Mouse (Mus musculus): ENCODE data around the gene Gm15023.
"Not testable (repeated sequence)": the region's sequence is repeated elsewhere in the genome, so short reads cannot be mapped to it uniquely, and the experiment has no call there.

The Gm15023 gene

GRCm38 (mm10) chrX:135177532-135177931, at the start of gene Gm15023:
Gene Gm15023, minus strand, starts transcription at chrX:135177632.
- DNase-seq (ENCODE audit: low spot score in 2 of 2): not testable (repeated sequence)

GRCm38 (mm10) chrX:135210436-135211221, 33.2 kb upstream of the Gm15023 start, which contains the start of gene Tceal6:
Gene Tceal6, minus strand, starts transcription at chrX:135210687.
- DNase-seq (ENCODE audit: low spot score in 2 of 2): no peak

- DNase-seq (ENCODE audit: low spot score in 2 of 2): not testable (repeated sequence)
Observed at GRCm38 (mm10) chrX:135209773-135210435, 32.5 kb upstream of the Gm15023 start.

GRCm38 (mm10) chrX:135189924-135190323, 12.5 kb upstream of the Gm15023 start:
- not testable (repeated sequence) for DNase-seq (ENCODE audit: low spot score in 2 of 2)

GRCm38 (mm10) chrX:135188661-135189060, 11.2 kb upstream of the Gm15023 start:
- DNase-seq (ENCODE audit: low spot score in 2 of 2): not testable (repeated sequence)
